Mouse (Mus musculus) CD4-positive helper T cell, adult 2 months (primary cell): ENCODE measurements around the gene Crkl.
A peak's percentile ranks its signal among the peaks of the same experiment; 100 is the strongest.

Source experiments
- DNase-seq: peaks from one replicate; pipeline ENCODE4 v3.0.0-alpha.2; 2012; ENCODE audit warnings: low read depth, missing footprints, low spot score

Crkl gene

GRCm38 (mm10) chr16:17451541-17452372 is at the start of gene Crkl:
Gene Crkl, plus strand, starts transcription at chr16:17451987.
- DNase-seq: peak; percentile 97

GRCm38 (mm10) chr16:17402855-17403254 is 48.9 kb upstream of the Crkl start:
- DNase-seq: peak; percentile 71

- DNase-seq: no peak
Observed at GRCm38 (mm10) chr16:17405271-17405696, 46.5 kb upstream of the Crkl start.

- peak; percentile 99 for DNase-seq
Observed at GRCm38 (mm10) chr16:17405736-17406443, 45.9 kb upstream of the Crkl start, which contains the start of the genes Snap29 and Pi4ka. Gene Snap29, plus strand, starts transcription at chr16:17405986. Gene Pi4ka, minus strand, starts transcription at chr16:17406314.

- peak; percentile 18 for DNase-seq
Observed at GRCm38 (mm10) chr16:17406512-17407231, 45.1 kb upstream of the Crkl start.

- no peak for DNase-seq
Observed at GRCm38 (mm10) chr16:17409046-17409445, 42.7 kb upstream of the Crkl start.

- DNase-seq: no peak
Observed at GRCm38 (mm10) chr16:17410209-17410608, 41.6 kb upstream of the Crkl start.

- DNase-seq: no peak
Observed at GRCm38 (mm10) chr16:17423021-17423420, 28.8 kb upstream of the Crkl start.

- DNase-seq: no peak
Observed at GRCm38 (mm10) chr16:17432576-17432975, 19.2 kb upstream of the Crkl start.

GRCm38 (mm10) chr16:17452373-17452715 is 557 bp downstream of the Crkl start:
- DNase-seq: no peak

GRCm38 (mm10) chr16:17456901-17457300 is 5.1 kb downstream of the Crkl start:
- DNase-seq: no peak

- peak; percentile 60 for DNase-seq
Observed at GRCm38 (mm10) chr16:17460254-17460653, 8.5 kb downstream of the Crkl start.

- DNase-seq: no peak
Observed at GRCm38 (mm10) chr16:17461596-17461995, 9.8 kb downstream of the Crkl start.

- DNase-seq: no peak
Observed at GRCm38 (mm10) chr16:17463184-17463583, 11.4 kb downstream of the Crkl start.

GRCm38 (mm10) chr16:17466875-17467663 is 15.3 kb downstream of the Crkl start:
- no peak for DNase-seq

GRCm38 (mm10) chr16:17472498-17472897 is 20.7 kb downstream of the Crkl start:
- no peak for DNase-seq

- DNase-seq: peak; percentile 33
Observed at GRCm38 (mm10) chr16:17474091-17474490, 22.3 kb downstream of the Crkl start.

GRCm38 (mm10) chr16:17474761-17475160 is 23.0 kb downstream of the Crkl start:
- no peak for DNase-seq

- no peak for DNase-seq
Observed at GRCm38 (mm10) chr16:17475326-17475725, 23.5 kb downstream of the Crkl start.

GRCm38 (mm10) chr16:17478331-17478943 is 26.6 kb downstream of the Crkl start:
- DNase-seq: no peak

GRCm38 (mm10) chr16:17481465-17481864 is 29.7 kb downstream of the Crkl start:
- no peak for DNase-seq
